Mouse (Mus musculus) cerebellum, postnatal 10 days (tissue): ENCODE measurements at regions not wholly inside any gene's neighbourhood (a gene's known extent, or its start where the extent isn't known, plus 50 kb on each side); places are given as distances from the start of the nearest gene placed in this dataset.

Experiments
- DNase-seq, 2 experiments: peaks; one replicate each; pipeline ENCODE4 v3.0.0; 2021; ENCODE audit warnings: mixed read lengths in 2 of 2

- no peak for DNase-seq
Measured at GRCm38 (mm10) chr2:21129621-21130020, 75.5 kb downstream of the Enkur start.

GRCm38 (mm10) chr2:21126531-21126930 lies 78.6 kb downstream of the Enkur start:
- DNase-seq, result peak; percentile 41 to 45

- no peak for DNase-seq
Measured at GRCm38 (mm10) chr2:21122421-21122820, 82.7 kb downstream of the Enkur start.

GRCm38 (mm10) chr2:21121663-21122062 lies 83.5 kb downstream of the Enkur start:
- DNase-seq, result no peak

- DNase-seq, result no peak
Measured at GRCm38 (mm10) chr2:21116817-21117216, 88.3 kb downstream of the Enkur start.

GRCm38 (mm10) chr2:21111527-21111926 lies 93.6 kb downstream of the Enkur start:
- no peak for DNase-seq

- DNase-seq, result no peak
Measured at GRCm38 (mm10) chr2:21100248-21100808, 104.8 kb downstream of the Enkur start.

GRCm38 (mm10) chr2:21091058-21091971 lies 113.8 kb downstream of the Enkur start:
- DNase-seq, result peak; percentile 80 to 82

GRCm38 (mm10) chr2:21085517-21085916 lies 116.8 kb upstream of the Arhgap21 start:
- no peak for DNase-seq

- DNase-seq, result no peak
Measured at GRCm38 (mm10) chr2:21067292-21067850, 98.7 kb upstream of the Arhgap21 start.

- peak; percentile 48 to 68 for DNase-seq
Measured at GRCm38 (mm10) chr2:21060347-21060650, 91.6 kb upstream of the Arhgap21 start.

- DNase-seq, result no peak
Measured at GRCm38 (mm10) chr2:21059618-21060346, 91.1 kb upstream of the Arhgap21 start.

GRCm38 (mm10) chr2:21058940-21059339 lies 90.3 kb upstream of the Arhgap21 start:
- DNase-seq, result no peak

GRCm38 (mm10) chr2:21056450-21057210 lies 87.9 kb upstream of the Arhgap21 start:
- DNase-seq, result peak; percentile 50 to 59

- DNase-seq, result no peak
Measured at GRCm38 (mm10) chr2:21055416-21055815, 86.7 kb upstream of the Arhgap21 start.

GRCm38 (mm10) chr2:21054325-21055082 lies 85.8 kb upstream of the Arhgap21 start:
- no peak for DNase-seq

- DNase-seq, result no peak
Measured at GRCm38 (mm10) chr2:21053596-21053995, 84.9 kb upstream of the Arhgap21 start.

- DNase-seq, result peak; percentile 31 to 42
Measured at GRCm38 (mm10) chr2:21048996-21049395, 80.3 kb upstream of the Arhgap21 start.

- DNase-seq, result peak; percentile 47 to 48
Measured at GRCm38 (mm10) chr2:21048226-21048625, 79.5 kb upstream of the Arhgap21 start.

- DNase-seq, result peak in 1 of 2 experiments; percentile 31
Measured at GRCm38 (mm10) chr2:21046503-21047116, 77.9 kb upstream of the Arhgap21 start.

- DNase-seq, result no peak
Measured at GRCm38 (mm10) chr2:21044781-21045180, 76.1 kb upstream of the Arhgap21 start.
